Mouse (Mus musculus): ENCODE measurements around the gene Cryba4.

DNA sequence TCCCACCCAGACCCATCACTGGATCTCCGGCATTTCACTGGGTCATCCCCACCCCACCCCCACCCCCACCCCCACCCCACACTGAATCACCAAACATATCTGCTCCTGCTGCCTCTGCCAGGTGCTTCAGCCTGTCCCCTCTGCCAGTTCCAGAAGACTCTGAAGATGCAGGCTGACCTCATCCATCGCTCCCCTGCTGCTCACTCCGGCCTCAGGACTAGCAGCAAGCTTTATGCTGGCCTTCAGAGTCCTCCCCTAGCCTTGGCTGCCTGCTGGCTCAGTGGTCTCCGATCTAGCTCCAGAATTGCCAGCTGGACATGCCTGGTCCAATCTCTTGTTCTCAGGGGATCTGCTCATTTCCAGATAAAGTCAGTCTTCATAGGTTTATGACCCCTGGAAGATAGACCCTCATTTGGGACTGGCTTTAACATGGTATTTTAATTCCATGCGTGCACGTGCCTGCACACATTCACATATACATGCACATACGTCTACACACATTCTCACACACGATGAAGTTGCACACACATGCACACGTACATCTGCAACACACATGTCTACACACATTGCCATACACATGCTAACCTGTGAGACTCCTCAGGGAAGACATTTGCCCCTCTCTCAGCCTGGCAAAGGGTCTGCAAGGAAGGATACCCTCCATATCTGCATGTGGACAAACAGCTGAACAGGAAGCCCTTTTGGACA is 14.3 kb downstream of the Cryba4 start:
- no peak for TF ChIP-seq EP300 (IDR thresholded peaks at IDR 0.05; ENCODE audit: low read depth)
- TF ChIP-seq CTCF (IDR thresholded peaks at IDR 0.05; ENCODE audit: low read depth), result no peak

All from heart, postnatal 0 days (tissue).